Mouse (Mus musculus): ENCODE data around the gene Rsbn1l. TPM values are rescaled to one million over a fixed set of nuclear protein-coding genes. Genes with fewer than 3 reads are reported as not detected.

Gene Rsbn1l
- polyA plus RNA-seq, 1 experiment from 2014 or later: 7.1 TPM

- no peaks in the 10 kb centered on the region for H3K9me3 ChIP-seq (ENCODE audit: control insufficient read depth, low read length)
- H3K4me1 ChIP-seq (replicated peaks; ENCODE audit: control insufficient read depth, insufficient read depth, low read length): no peaks in the 10 kb centered on the region
- WGBS: 89% methylated on average over 4 of the region's 4 CpGs
- no peak overlapping the region for H3K4me2 ChIP-seq (ENCODE audit: low read length)
- no peak overlapping the region for H3K27ac ChIP-seq (ENCODE audit: low read depth)
- no peak for DNase-seq (ENCODE audit: low spot score)
- H3K9ac ChIP-seq (ENCODE audit: low read length): no peak overlapping the region
- H3K27me3 ChIP-seq (replicated peaks; ENCODE audit: control insufficient read depth, insufficient read depth, low read length): no peaks in the 10 kb centered on the region
- H3K4me3 ChIP-seq (ENCODE audit: low read depth, low read length): no peak overlapping the region
- no peaks in the 10 kb centered on the region for H3K36me3 ChIP-seq (ENCODE audit: control insufficient read depth, insufficient read depth, low read length)
- ATAC-seq (replicated peaks; ENCODE audit: low FRiP score, low TSS enrichment, low read depth): no peak
Measured at GRCm38 (mm10) chr5:20855066-20855465, 101.1 kb downstream of the Rsbn1l start.

DNA sequence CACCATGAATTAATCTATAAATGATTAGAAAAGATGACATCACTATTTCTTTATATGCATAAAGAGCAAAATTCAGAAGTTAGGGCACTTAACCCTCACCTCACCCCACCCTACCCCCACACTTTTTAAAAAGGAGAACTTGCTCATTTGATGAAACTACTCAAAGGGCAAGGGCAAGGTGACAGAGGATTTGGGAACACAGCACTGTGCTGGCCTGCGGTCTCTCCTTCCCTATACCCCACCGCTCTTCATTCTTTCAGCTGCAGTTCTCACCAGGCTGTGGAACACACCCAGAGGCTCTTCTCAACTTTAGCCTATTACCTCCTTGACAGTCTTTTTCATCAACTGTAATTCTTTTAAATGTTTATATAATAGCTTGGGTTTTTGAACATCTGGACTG is 109.2 kb downstream of the Rsbn1l start:
- H3K9ac ChIP-seq (ENCODE audit: low read length): no peak overlapping the region
- H3K27me3 ChIP-seq (replicated peaks; ENCODE audit: control insufficient read depth, insufficient read depth, low read length): no peaks in the 10 kb centered on the region
- H3K27ac ChIP-seq (ENCODE audit: low read depth): no peak overlapping the region
- H3K4me1 ChIP-seq (replicated peaks; ENCODE audit: control insufficient read depth, insufficient read depth, low read length): no peaks in the 10 kb centered on the region
- H3K36me3 ChIP-seq (ENCODE audit: control insufficient read depth, insufficient read depth, low read length): no peaks in the 10 kb centered on the region
- WGBS: 94% methylated on average over 2 of the region's 2 CpGs
- ATAC-seq (replicated peaks; ENCODE audit: low FRiP score, low TSS enrichment, low read depth) (no peak), DNase-seq (ENCODE audit: low spot score) (no peak)
- no peak overlapping the region for H3K4me2 ChIP-seq (ENCODE audit: low read length)
- H3K9me3 ChIP-seq (ENCODE audit: control insufficient read depth, low read length): no peaks in the 10 kb centered on the region
- no peak overlapping the region for H3K4me3 ChIP-seq (ENCODE audit: low read depth, low read length)

DNA sequence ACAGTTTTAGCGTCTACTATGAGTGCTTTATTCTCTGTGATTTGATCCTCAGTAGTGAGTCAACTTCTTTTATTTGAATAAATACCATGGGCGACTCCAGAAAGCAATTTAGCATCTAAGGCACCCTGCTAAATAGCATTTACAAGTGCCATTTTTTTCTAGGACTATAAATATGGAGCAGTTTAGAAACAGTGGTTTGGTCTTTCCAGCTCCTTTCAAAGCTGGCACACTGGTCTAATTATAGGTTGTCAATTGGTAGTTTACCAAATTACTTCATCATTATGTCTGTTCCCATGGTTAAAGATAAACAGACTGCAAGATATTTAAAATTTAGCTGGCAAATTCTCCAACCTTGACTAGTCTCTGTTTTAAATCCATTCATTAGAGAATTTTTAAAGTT is 112.4 kb downstream of the Rsbn1l start:
- H3K27ac ChIP-seq (ENCODE audit: low read depth): no peak overlapping the region
- no peaks in the 10 kb centered on the region for H3K27me3 ChIP-seq (replicated peaks; ENCODE audit: control insufficient read depth, insufficient read depth, low read length)
- ATAC-seq (replicated peaks; ENCODE audit: low FRiP score, low TSS enrichment, low read depth): no peak
- H3K4me2 ChIP-seq (ENCODE audit: low read length): no peak overlapping the region
- no peak overlapping the region for H3K4me3 ChIP-seq (ENCODE audit: low read depth, low read length)
- H3K9me3 ChIP-seq (ENCODE audit: control insufficient read depth, low read length): no peaks in the 10 kb centered on the region
- H3K36me3 ChIP-seq (ENCODE audit: control insufficient read depth, insufficient read depth, low read length): no peaks in the 10 kb centered on the region
- H3K4me1 ChIP-seq (replicated peaks; ENCODE audit: control insufficient read depth, insufficient read depth, low read length): no peaks in the 10 kb centered on the region
- DNase-seq (ENCODE audit: low spot score): no peak
- H3K9ac ChIP-seq (ENCODE audit: low read length): no peak overlapping the region
- 71% methylated on average over 2 of the region's 2 CpGs for WGBS

GRCm38 (mm10) chr5:20843405-20843804 is 112.8 kb downstream of the Rsbn1l start:
- Histone ChIP-seq H3K9me3 (ENCODE audit: control insufficient read depth, low read length) (no peaks in the 10 kb centered on the region), H3K27ac (ENCODE audit: low read depth) (no peak overlapping the region), H3K4me1 (replicated peaks; ENCODE audit: control insufficient read depth, insufficient read depth, low read length) (no peaks in the 10 kb centered on the region), H3K27me3 (replicated peaks; ENCODE audit: control insufficient read depth, insufficient read depth, low read length) (no peaks in the 10 kb centered on the region), H3K9ac (ENCODE audit: low read length) (no peak overlapping the region), H3K4me2 (ENCODE audit: low read length) (no peak overlapping the region), H3K4me3 (ENCODE audit: low read depth, low read length) (no peak overlapping the region), H3K36me3 (ENCODE audit: control insufficient read depth, insufficient read depth, low read length) (no peaks in the 10 kb centered on the region)
- ATAC-seq (replicated peaks; ENCODE audit: low FRiP score, low TSS enrichment, low read depth) (no peak), DNase-seq (ENCODE audit: low spot score) (no peak)
- WGBS: 80% methylated on average over 2 of the region's 3 CpGs

Other genes starting within 250 kb of the Rsbn1l start
- 11.4 and 14.5 TPM in 2 replicates for gene Phtf2, start 74.3 kb downstream of the Rsbn1l start, polyA plus RNA-seq (2014; fragmentation: Nextera tagmentation; extraction: Ambion mirVana)
- gene Tmem60, start 74.2 kb downstream of the Rsbn1l start, polyA plus RNA-seq (2014; fragmentation: Nextera tagmentation; extraction: Ambion mirVana): 54.7 and 61.3 TPM in 2 replicates
- gene Ptpn12, start 99.5 kb upstream of the Rsbn1l start, polyA plus RNA-seq (2014; fragmentation: Nextera tagmentation; extraction: Ambion mirVana): 22.1 and 24.7 TPM in 2 replicates
- gene Gsap, start 229.9 kb upstream of the Rsbn1l start, polyA plus RNA-seq (2014; fragmentation: Nextera tagmentation; extraction: Ambion mirVana): 2.3 and 2.9 TPM in 2 replicates

All from intestine, embryonic 14.5 days (tissue).